Mouse (Mus musculus) cortical plate, adult 2 months (tissue): Measurements from ENCODE around the gene Actl6b.

Source experiments
- CTCF ChIP-seq: fragments of 200-500 bp; IDR thresholded peaks from 2 replicates; pipeline ENCODE4 v1.5.1; 2011; ENCODE audit warnings: mild to moderate bottlenecking, control low read depth, low read length; ENCODE audit not compliant: insufficient read depth; ENCODE audit errors: extremely low read depth
- POLR2A ChIP-seq: fragments of 200-500 bp; IDR thresholded peaks from 2 replicates; pipeline ENCODE4 v1.6.1; 2011; ENCODE audit warnings: mild to moderate bottlenecking, low read length, control low read depth; ENCODE audit not compliant: insufficient read depth; ENCODE audit errors: extremely low read depth

DNA sequence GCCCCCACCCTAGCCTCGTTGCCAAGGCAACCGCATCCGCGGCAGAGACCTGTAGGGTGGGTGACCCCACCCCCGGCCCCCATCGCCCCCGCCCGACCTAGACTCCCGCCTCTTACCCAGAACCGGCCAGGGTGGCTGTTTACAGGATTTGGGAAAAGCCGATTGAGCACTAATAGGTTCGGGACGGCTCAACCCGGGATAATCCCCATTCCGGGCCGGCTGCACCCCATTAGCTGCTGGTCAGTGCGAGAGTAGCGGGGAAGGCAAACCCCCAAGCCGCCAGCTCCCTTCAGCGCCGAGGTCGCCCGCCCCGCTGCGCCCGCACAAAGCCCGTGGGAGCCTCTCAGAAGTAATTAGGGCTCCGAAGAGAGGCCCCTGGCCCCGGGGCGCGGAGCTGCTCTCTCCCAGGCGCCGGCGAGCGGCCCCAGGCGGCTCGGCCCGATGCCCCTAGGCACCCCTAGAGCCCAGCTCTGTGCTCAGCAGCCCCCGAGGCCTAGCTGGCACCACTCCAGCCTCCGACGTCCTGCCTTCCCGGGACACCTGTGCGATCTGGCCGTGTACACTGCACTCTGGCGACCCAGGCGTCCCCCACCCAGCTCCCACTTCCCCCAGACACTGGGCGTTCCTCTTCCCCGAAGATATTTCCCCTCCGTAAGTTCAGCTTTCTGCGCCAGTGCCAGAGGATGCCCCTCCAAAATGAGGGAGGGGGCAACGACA is 21.7 kb upstream of the Actl6b start:
- TF ChIP-seq POLR2A (no peak), CTCF (no peak)
